Mouse (Mus musculus): ENCODE results near the gene Ackr4. TPM values are rescaled to one million over a fixed set of nuclear protein-coding genes. Genes with fewer than 3 reads are reported as not detected.

Gene Ackr4
- polyA plus RNA-seq, 1 experiment: 0.17 TPM

DNA sequence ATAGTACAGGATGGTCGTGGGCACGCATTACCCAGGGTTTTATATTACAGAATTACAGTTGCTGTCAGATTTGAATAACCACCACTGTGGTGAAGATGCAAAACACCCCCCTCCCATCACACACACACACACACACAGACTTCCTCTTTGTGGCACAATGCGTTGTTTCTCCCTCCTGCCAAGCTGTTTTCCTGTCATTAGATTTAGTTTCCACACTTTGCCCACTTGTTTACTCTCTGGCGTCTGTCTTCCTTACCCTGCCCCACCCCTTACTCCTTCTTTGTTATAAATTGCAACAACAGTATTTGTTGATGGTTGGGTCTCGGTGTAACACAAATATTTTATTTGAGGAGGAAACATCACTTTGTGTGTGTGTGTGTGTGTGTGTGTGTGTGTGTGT is 28.5 kb downstream of the Ackr4 start:
- H3K4me1 ChIP-seq (ENCODE audit: control insufficient read depth, insufficient read depth, low read length): peaks cover 2% of the 10 kb centered on the region
- H3K4me3 ChIP-seq (ENCODE audit: insufficient read depth, low read length): no peak overlapping the region
- no peak for TF ChIP-seq POLR2A (IDR thresholded peaks at IDR 0.05; ENCODE audit: extremely low read depth, insufficient read depth, low read length)
- no peak for TF ChIP-seq CTCF (IDR thresholded peaks at IDR 0.05; ENCODE audit: extremely low read depth, insufficient read depth, low read length)
- no peak overlapping the region for H3K27ac ChIP-seq (ENCODE audit: insufficient read depth, low read length)

DNA sequence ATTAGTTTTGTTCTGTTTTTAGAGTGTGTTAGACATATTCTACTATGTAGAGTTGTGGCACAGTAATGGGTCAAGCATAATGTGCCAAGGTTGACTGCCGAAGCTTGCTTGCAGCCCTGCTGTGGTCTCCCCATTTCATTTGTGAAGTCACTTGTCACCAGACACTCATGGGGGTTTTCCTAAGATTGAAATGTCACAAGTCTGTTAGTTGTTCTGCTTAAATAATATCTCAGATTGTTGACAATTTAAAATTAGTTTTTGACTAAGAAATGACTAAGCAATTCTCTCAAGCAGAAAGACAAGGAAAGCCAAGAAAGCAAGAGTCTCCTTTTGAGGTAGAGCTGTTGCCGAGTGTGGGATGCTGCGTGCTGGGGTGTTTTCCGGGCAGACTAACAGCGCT is 33.8 kb downstream of the Ackr4 start:
- no peak for TF ChIP-seq POLR2A (IDR thresholded peaks at IDR 0.05; ENCODE audit: extremely low read depth, insufficient read depth, low read length)
- TF ChIP-seq CTCF (IDR thresholded peaks at IDR 0.05; ENCODE audit: extremely low read depth, insufficient read depth, low read length): no peak

DNA sequence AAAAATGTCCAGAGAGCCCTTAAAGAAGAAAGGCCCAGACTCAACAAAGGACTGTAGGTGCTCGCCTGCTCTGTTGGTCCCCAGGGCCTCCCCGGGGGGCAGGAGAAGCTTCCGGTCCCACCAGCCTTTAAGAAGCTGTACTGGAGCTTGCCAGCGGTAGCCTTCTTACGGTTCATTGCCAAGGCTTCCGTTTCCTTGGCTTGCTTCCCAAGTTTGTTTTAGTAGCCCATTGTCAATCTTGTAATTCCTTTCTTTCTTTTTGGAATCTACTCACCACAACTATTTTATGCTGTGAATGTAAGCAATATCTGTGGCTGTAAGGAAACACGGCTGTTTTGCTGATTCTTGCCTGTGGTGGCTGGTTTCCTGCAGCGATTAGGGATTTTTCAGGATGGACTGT is 38.2 kb downstream of the Ackr4 start:
- Histone ChIP-seq H3K4me3 (ENCODE audit: insufficient read depth, low read length) (no peak overlapping the region), H3K4me1 (ENCODE audit: control insufficient read depth, insufficient read depth, low read length) (no peaks in the 10 kb centered on the region), H3K27ac (ENCODE audit: insufficient read depth, low read length) (no peak overlapping the region)
- TF ChIP-seq CTCF (IDR thresholded peaks at IDR 0.05; ENCODE audit: extremely low read depth, insufficient read depth, low read length) (no peak), POLR2A (IDR thresholded peaks at IDR 0.05; ENCODE audit: extremely low read depth, insufficient read depth, low read length) (no peak)

More for the DNA sequence above, 33.8 kb downstream of the Ackr4 start:
- Histone ChIP-seq H3K4me1 (ENCODE audit: control insufficient read depth, insufficient read depth, low read length) (no peaks in the 10 kb centered on the region), H3K4me3 (ENCODE audit: insufficient read depth, low read length) (no peak overlapping the region), H3K27ac (ENCODE audit: insufficient read depth, low read length) (no peak overlapping the region)

DNA sequence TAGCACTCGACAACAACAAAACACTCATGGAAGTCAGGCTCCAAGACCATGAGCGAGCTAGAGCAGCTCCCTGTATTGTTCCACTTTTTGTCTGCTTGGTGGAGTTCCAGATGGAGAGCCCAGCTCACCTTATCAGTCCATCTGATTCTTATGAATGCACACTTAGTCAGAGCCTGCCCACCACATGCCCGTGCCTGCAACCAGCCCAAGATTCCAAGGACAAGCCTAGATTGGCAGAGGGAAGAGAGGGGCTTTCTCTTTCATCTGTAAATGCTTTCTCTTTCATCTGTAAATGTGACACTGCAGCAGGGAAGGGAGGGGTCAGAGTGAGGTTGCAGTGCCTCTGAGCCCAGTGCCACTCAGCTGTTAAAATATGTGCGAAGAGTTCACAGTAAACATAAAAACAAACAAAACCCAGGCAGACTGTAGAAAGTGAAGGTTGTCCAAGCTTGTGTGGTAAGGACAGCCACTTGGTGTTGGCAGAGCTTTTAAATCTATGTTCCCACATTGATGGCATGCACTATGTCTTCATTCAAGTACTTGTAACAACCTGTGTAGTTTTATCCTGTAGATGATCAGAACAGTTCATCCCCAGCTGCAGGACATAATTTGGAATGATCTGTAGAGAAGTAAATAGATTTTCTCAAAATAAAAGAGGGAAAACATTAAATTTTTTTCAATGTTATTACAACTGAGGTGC is 40.9 kb downstream of the Ackr4 start:
- no peak for TF ChIP-seq CTCF (IDR thresholded peaks at IDR 0.05; ENCODE audit: extremely low read depth, insufficient read depth, low read length)
- no peak for TF ChIP-seq POLR2A (IDR thresholded peaks at IDR 0.05; ENCODE audit: extremely low read depth, insufficient read depth, low read length)

DNA sequence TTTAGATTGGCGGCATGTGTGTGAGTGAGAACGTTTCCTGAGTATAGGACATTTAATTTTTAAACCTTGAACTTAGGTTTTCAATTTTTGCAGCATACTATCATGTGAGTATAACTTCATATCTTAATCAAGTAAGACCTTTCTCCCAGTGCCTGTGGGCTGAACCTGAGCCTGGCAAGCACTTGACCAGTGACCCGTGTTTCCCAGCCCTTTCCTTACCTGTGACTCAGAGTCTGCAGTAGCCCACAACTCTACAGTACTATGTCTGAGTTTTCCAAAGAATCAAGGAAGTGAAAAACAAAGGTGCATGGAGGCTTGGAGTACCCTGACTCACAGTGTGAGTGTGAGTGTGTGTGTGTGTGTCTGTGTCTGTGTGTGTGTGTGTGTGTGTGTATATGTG is 46.7 kb downstream of the Ackr4 start:
- Histone ChIP-seq H3K27ac (ENCODE audit: insufficient read depth, low read length) (no peak overlapping the region), H3K4me1 (ENCODE audit: control insufficient read depth, insufficient read depth, low read length) (no peaks in the 10 kb centered on the region), H3K4me3 (ENCODE audit: insufficient read depth, low read length) (no peak overlapping the region)
- TF ChIP-seq CTCF (IDR thresholded peaks at IDR 0.05; ENCODE audit: extremely low read depth, insufficient read depth, low read length): no peak
- TF ChIP-seq POLR2A (IDR thresholded peaks at IDR 0.05; ENCODE audit: extremely low read depth, insufficient read depth, low read length): no peak

More for the DNA sequence above, 40.9 kb downstream of the Ackr4 start:
- Histone ChIP-seq H3K27ac (ENCODE audit: insufficient read depth, low read length) (no peak overlapping the region), H3K4me1 (ENCODE audit: control insufficient read depth, insufficient read depth, low read length) (no peaks in the 10 kb centered on the region), H3K4me3 (ENCODE audit: insufficient read depth, low read length) (no peak overlapping the region)

DNA sequence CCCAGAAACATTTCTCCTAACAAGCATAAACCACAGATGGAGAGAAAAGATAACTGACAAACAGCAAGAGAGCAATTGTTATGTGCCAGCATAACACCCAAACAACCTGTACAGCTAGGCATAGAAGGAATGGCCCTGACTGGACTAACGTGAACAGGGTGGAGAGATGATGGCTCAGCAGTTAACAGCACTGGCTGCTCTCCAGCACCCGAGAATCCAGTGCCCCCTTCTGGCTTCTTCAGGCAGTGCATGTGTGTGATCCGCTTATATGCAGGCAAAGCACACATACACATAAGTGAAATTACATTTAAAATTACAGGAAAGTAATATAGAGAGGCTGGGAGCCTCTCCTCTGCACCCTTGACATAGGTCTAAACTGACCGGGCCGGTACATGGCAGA is 47.4 kb downstream of the Ackr4 start:
- no peaks in the 10 kb centered on the region for H3K4me1 ChIP-seq (ENCODE audit: control insufficient read depth, insufficient read depth, low read length)
- no peak overlapping the region for H3K27ac ChIP-seq (ENCODE audit: insufficient read depth, low read length)
- H3K4me3 ChIP-seq (ENCODE audit: insufficient read depth, low read length): no peak overlapping the region
- TF ChIP-seq CTCF (IDR thresholded peaks at IDR 0.05; ENCODE audit: extremely low read depth, insufficient read depth, low read length) (peak; percentile 49; the same call in 1 of the 2 replicates), POLR2A (IDR thresholded peaks at IDR 0.05; ENCODE audit: extremely low read depth, insufficient read depth, low read length) (no peak)

DNA sequence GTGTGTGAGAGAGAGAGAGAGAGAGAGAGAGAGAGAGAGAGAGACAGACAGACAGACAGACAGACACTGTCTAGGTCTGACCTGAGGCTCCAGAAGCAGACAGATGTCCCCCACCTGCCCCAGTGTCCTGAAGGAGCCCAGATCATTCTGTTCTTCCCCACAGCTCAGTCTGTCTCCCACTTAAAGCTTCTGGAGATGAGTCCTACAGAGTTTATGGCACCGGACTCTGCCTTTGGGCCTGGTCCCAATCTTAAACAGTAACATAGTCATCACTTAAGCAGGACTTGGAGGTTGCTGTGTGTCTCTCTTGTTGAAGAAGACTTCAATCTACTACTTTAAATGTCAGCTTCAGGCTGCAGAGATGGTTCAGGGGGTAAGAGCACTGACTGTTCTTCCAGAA is 48.0 kb downstream of the Ackr4 start:
- TF ChIP-seq POLR2A (IDR thresholded peaks at IDR 0.05; ENCODE audit: extremely low read depth, insufficient read depth, low read length): no peak
- no peak for TF ChIP-seq CTCF (IDR thresholded peaks at IDR 0.05; ENCODE audit: extremely low read depth, insufficient read depth, low read length)
- no peak overlapping the region for H3K4me3 ChIP-seq (ENCODE audit: insufficient read depth, low read length)
- H3K27ac ChIP-seq (ENCODE audit: insufficient read depth, low read length): no peak overlapping the region
- no peaks in the 10 kb centered on the region for H3K4me1 ChIP-seq (ENCODE audit: control insufficient read depth, insufficient read depth, low read length)

DNA sequence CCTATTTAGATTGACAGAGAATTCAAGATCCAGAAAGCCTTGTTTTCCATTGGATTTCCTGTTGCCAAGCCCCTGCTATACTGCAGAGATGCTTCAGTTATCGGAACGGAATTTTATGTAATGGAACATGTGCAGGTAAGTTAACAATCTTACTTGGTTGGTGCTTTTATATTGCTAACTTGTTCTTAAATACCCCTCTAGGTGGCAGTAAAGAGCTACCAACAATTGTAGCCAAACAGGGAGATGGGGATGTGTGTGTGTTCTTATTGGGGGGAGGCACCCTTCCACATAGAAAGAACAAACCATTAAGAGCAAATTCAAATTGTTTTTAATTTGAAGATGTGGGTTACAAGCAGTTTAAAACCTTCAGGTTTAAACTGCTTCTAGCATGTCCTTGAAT is 50.9 kb downstream of the Ackr4 start:
- no peak overlapping the region for H3K27ac ChIP-seq (ENCODE audit: insufficient read depth, low read length)
- H3K4me1 ChIP-seq (ENCODE audit: control insufficient read depth, insufficient read depth, low read length): no peaks in the 10 kb centered on the region
- no peak overlapping the region for H3K4me3 ChIP-seq (ENCODE audit: insufficient read depth, low read length)
- no peak for TF ChIP-seq CTCF (IDR thresholded peaks at IDR 0.05; ENCODE audit: extremely low read depth, insufficient read depth, low read length)
- no peak for TF ChIP-seq POLR2A (IDR thresholded peaks at IDR 0.05; ENCODE audit: extremely low read depth, insufficient read depth, low read length)

DNA sequence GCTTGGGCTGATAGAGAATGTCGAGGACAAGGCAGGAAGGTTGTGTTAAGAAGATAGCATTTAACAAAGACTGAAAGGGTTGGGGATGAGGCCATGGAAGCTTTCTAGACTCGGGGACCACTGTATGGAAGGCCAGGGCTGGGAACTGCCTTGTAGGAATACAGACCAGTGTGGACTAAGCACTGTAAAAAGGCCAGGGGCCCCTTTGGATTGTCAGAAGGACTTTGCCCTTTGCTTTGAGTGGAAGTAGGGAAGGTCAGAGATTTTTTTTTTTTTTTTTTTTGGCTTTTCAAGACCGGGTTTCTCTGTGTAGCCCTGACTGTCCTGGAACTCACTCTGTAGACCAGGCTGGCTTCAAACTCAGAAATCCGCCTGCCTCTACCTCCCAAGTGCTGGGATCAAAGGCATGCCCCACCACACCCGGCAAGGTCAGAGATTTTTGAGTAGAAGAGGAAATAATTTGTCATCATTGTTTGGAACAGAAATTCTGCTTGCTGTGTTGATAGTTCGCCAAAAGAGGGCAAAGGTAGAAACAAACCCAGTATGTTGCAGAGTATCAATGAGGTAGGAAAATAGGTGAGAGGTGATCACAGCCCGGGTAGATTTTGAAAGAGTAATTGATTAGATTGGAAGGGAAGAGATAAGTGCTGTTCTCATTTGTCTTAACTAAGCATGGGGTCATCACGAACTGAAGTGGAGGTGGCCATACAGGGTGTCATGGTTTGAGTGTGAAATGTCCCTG is 55.7 kb downstream of the Ackr4 start:
- Histone ChIP-seq H3K4me1 (ENCODE audit: control insufficient read depth, insufficient read depth, low read length) (no peaks in the 10 kb centered on the region), H3K4me3 (ENCODE audit: insufficient read depth, low read length) (no peak overlapping the region), H3K27ac (ENCODE audit: insufficient read depth, low read length) (no peak overlapping the region)
- no peak for TF ChIP-seq POLR2A (IDR thresholded peaks at IDR 0.05; ENCODE audit: extremely low read depth, insufficient read depth, low read length)
- TF ChIP-seq CTCF (IDR thresholded peaks at IDR 0.05; ENCODE audit: extremely low read depth, insufficient read depth, low read length): no peak

DNA sequence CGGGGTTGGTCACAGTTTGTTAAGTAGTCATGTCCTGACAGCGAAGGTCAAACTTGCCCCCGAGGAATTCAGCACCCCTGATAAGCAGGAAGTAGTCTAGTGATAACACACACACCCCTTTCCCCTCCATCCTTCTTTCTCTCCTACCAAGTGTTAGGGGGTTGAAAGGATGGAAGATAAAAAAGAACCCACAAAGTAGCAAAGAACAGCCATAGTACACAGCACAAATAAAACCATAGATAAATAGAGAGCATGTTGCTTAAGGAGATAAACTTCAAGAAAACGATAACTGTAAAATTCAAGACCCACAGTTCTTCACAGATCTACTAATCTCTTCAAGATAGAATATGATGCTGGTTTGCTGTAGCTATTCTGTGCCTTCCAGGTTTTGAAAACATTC is 56.5 kb downstream of the Ackr4 start:
- H3K4me1 ChIP-seq (ENCODE audit: control insufficient read depth, insufficient read depth, low read length): no peaks in the 10 kb centered on the region
- no peak overlapping the region for H3K4me3 ChIP-seq (ENCODE audit: insufficient read depth, low read length)
- H3K27ac ChIP-seq (ENCODE audit: insufficient read depth, low read length): no peak overlapping the region
- TF ChIP-seq CTCF (IDR thresholded peaks at IDR 0.05; ENCODE audit: extremely low read depth, insufficient read depth, low read length) (no peak), POLR2A (IDR thresholded peaks at IDR 0.05; ENCODE audit: extremely low read depth, insufficient read depth, low read length) (no peak)

All from cortical plate, adult 2 months (tissue).